In the genomic region with DNA sequence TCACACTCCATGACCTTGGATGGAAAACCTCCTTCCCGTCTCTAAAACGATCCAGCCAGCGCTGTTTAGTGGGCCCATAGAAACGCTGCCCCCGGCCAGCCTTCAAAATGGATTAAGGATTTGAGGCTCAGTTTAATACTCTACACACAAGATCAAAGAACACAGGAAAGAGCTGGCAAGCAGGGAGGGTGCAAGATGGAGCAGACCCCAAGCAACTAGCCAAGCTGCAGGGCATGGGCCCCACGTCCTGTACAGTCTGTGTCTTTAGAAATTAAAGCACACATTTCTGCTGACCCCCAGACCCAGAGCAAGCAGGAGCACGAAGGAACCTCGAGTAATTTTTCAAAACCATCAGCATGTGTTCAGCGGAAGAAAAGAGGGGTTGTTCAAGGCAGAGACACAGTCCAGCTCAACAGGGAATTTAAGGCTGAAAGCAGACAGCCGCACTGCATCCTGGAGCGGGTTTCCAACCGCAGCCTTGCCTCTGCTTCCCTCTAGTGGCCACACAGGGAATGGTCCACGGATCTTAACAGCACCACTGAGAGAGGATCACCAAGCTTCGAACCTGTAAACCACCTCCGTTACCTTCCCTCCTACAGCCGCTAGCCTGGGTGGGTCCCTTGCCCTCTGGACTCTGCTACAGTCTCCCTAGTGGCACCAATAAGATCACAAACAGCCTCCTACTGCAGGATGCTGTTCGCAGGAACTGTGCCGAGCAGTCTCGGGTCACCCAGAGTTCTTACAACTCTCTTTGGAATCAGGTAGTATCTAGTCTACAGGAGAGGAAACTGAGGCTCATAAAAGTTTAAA, we compare ENCODE assay signal across 8 mouse cellular contexts. TPM values are rescaled to one million over a fixed set of nuclear protein-coding genes. Genes with fewer than 3 reads are reported as not detected.
DNase-seq lines count a peak whose midpoint lies in the region; ATAC-seq and TF ChIP-seq lines count a peak whose summit lies in the region.

No protein-coding gene starts in this region.

- intact Hi-C loops in gastrocnemius, adult 2 months (cut with DNase I) = loop anchor here (1.0 to 5.0 kb wide), 3 partner anchors 125 to 335 kb away; no protein-coding TSS in a partner anchor
- intact Hi-C loops in left cerebral cortex, adult 2 months (cut with DNase I) = loop anchor here (1.0 to 5.0 kb wide), 5 partner anchors 60 to 332 kb away; no protein-coding TSS in a partner anchor

- H3K9ac ChIP-seq in hindbrain, postnatal 0 days (replicated peaks; ENCODE audit: low read length) = no peak overlapping the region

- TF ChIP-seq CTCF in gastrocnemius, adult 2 months (IDR thresholded peaks at IDR 0.05) = no peak; the same call in 1 of the 2 replicates
- peak; percentile 100 for TF ChIP-seq CTCF in hindbrain, postnatal 0 days (IDR thresholded peaks at IDR 0.05; ENCODE audit: low read depth)
- peak; percentile 100 for TF ChIP-seq CTCF in left cerebral cortex, adult 2 months (IDR thresholded peaks at IDR 0.05)

- WGBS in hindbrain, postnatal 0 days = 24% methylated on average over 19 of the region's 19 CpGs

- no peak overlapping the region for H3K4me3 ChIP-seq in gastrocnemius, adult 2 months
- H3K4me3 ChIP-seq in hindbrain, postnatal 0 days (ENCODE audit: low read length) = no peak overlapping the region
- H3K4me3 ChIP-seq in left cerebral cortex, adult 2 months = no peak overlapping the region

- H3K4me1 ChIP-seq in hindbrain, postnatal 0 days (ENCODE audit: insufficient read depth, low read length) = no peaks in the 10 kb centered on the region

- DNase-seq in WW6 (ENCODE audit: low read depth, low spot score) = peak; percentile 60
- peak; percentile 87 to 94 for DNase-seq in cerebellum, postnatal 4 days (ENCODE audit: low spot score in 2 of 2)
- peak; percentile 80 for DNase-seq in gastrocnemius, adult 2 months
- DNase-seq in hindbrain, postnatal 0 days (ENCODE audit: low spot score) = peak; percentile 90
- DNase-seq in left cerebral cortex, adult 2 months (ENCODE audit: extremely low spot score in 1 of 2, low spot score in 2 of 2) = peak; percentile 85 to 89
- peak; percentile 89 to 93 for DNase-seq in right cerebral cortex, adult 2 months (ENCODE audit: low spot score in 2 of 2)
- peak; percentile 34 for DNase-seq in urinary bladder, postnatal 10 days (ENCODE audit: low spot score)

- ATAC-seq in hindbrain, postnatal 0 days = peak; percentile 81
- peak; percentile 91 for ATAC-seq in megakaryocyte, adult 5-6 weeks (ENCODE audit: poor library complexity, severe bottlenecking)

- H3K9me3 ChIP-seq in hindbrain, postnatal 0 days (ENCODE audit: low read length) = no peaks in the 10 kb centered on the region

- no peaks in the 10 kb centered on the region for H3K27me3 ChIP-seq in hindbrain, postnatal 0 days (ENCODE audit: insufficient read depth, low read length)

- 0 out of 2 replicates have a peak overlapping the region, but pooled peaks have one; percentile 13 for H3K4me2 ChIP-seq in hindbrain, postnatal 0 days (ENCODE audit: low read depth, low read length)

- H3K36me3 ChIP-seq in hindbrain, postnatal 0 days (ENCODE audit: insufficient read depth, low read length) = no peaks in the 10 kb centered on the region

- H3K27ac ChIP-seq in gastrocnemius, adult 2 months = no peak overlapping the region
- no peak overlapping the region for H3K27ac ChIP-seq in hindbrain, postnatal 0 days
- H3K27ac ChIP-seq in left cerebral cortex, adult 2 months = no peak overlapping the region

RNA-seq across cellular contexts. Expression of a gene that starts 21.8 kb away (rescaled TPM):
- total RNA-seq in gastrocnemius, adult 2 months (2021) = 10 to 100 TPM; 14.7 to 16.5 TPM
- total RNA-seq in hindbrain, postnatal 0 days (2014; rRNA removed) = 67.2 and 120 TPM in 2 replicates
- polyA plus RNA-seq in hindbrain, postnatal 0 days (2015; fragmentation: Nextera tagmentation; extraction: Ambion mirVana) = 107 and 108 TPM in 2 replicates
- total RNA-seq in left cerebral cortex, adult 2 months (2021) = 10 to 100 TPM; 35.6 to 36.0 TPM
- 15.2 and 16.2 TPM in 2 replicates for total RNA-seq in megakaryocyte, adult 5-6 weeks (2015)
- total RNA-seq in megakaryocyte, adult 5-6 weeks (2017) = 19.6 and 20.6 TPM in 2 replicates

RNA-seq across cellular contexts. Expression of a gene that starts 56.7 kb away (rescaled TPM):
- 1 to 10 TPM; 2.6 to 3.6 TPM for total RNA-seq in gastrocnemius, adult 2 months (2021)
- total RNA-seq in hindbrain, postnatal 0 days (2014; rRNA removed) = 17.1 and 18.3 TPM in 2 replicates
- 9.3 and 9.5 TPM in 2 replicates for polyA plus RNA-seq in hindbrain, postnatal 0 days (2015; fragmentation: Nextera tagmentation; extraction: Ambion mirVana)
- total RNA-seq in left cerebral cortex, adult 2 months (2021) = 10 to 100 TPM; 16.0 TPM
- 5.3 and 5.5 TPM in 2 replicates for total RNA-seq in megakaryocyte, adult 5-6 weeks (2015)
- 4.1 and 5.3 TPM in 2 replicates for total RNA-seq in megakaryocyte, adult 5-6 weeks (2017)

Comparison
In these comparisons a context has a peak if more than half of its experiments do, and no peak if none do; other contexts are left out.
1. DNase-seq: peak in every context shown above with its lines; median percentile 91 in right cerebral cortex, adult 2 months; 90 in cerebellum, postnatal 4 days; 90 in hindbrain, postnatal 0 days; 87 in left cerebral cortex, adult 2 months; 80 in gastrocnemius, adult 2 months; 60 in WW6; 34 in urinary bladder, postnatal 10 days.